Comparison of ENCODE assay signal across 8 mouse cellular contexts in the genomic region with DNA sequence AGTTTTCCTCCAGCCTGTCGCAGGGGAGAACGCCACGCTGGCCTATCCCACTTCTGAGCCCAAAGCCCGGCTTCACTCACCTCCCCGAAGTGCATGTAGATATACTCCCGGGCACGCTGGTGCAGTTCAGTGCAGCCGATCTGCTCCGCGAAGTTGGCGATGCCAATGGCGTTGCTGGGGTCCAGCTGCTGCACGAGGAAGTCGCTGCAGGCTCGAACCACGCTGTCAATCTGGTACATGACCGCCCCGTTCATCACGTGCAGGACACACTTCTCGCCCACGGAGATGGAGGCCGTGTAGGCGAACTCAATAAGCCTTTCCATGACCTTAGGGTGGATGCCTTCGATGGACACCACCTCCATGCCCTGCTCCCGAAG. TPM values are rescaled to one million over a fixed set of nuclear protein-coding genes. Genes with fewer than 3 reads are reported as not detected.
A peak's percentile ranks its signal among the peaks of the same experiment; 100 is the strongest.
DNase-seq lines count a peak whose midpoint lies in the region; ATAC-seq and TF ChIP-seq lines count a peak whose summit lies in the region.

No protein-coding gene starts in this region.

- no peaks in the 10 kb centered on the region for H3K9me3 ChIP-seq in kidney, postnatal 0 days (replicated peaks; ENCODE audit: low read length)
- H3K9me3 ChIP-seq in embryonic facial prominence, embryonic 10.5 days = no peaks in the 10 kb centered on the region
- no peaks in the 10 kb centered on the region for H3K9me3 ChIP-seq in hindbrain, postnatal 0 days (ENCODE audit: low read length)
- H3K9me3 ChIP-seq in midbrain, postnatal 0 days (ENCODE audit: low read length) = no peaks in the 10 kb centered on the region

- H3K9ac ChIP-seq in kidney, postnatal 0 days (ENCODE audit: low read depth, low read length) = peak overlapping the region; percentile 95; the same call in 1 of the 2 replicates
- peak overlapping the region; percentile 72; the same call in 1 of the 2 replicates for H3K9ac ChIP-seq in hindbrain, postnatal 0 days (replicated peaks; ENCODE audit: low read length)
- H3K9ac ChIP-seq in midbrain, postnatal 0 days (replicated peaks; ENCODE audit: low read length, poor library complexity, severe bottlenecking) = 0 out of 2 replicates have a peak overlapping the region, but pooled peaks have one; percentile 86

- DNase-seq in kidney, postnatal 0 days (ENCODE audit: low spot score) = no peak
- DNase-seq in kidney, postnatal 10 days = no peak
- no peak for DNase-seq in embryonic facial prominence, embryonic 10.5 days (ENCODE audit: low spot score)
- DNase-seq in hindbrain, postnatal 0 days (ENCODE audit: low spot score) = no peak
- DNase-seq in midbrain, postnatal 0 days (ENCODE audit: low spot score) = no peak
- no peak for DNase-seq in ovary, postnatal 14 days (ENCODE audit: low spot score)
- no peak for DNase-seq in adrenal gland, postnatal 10 days
- DNase-seq in spleen, postnatal 14 days (ENCODE audit: low spot score in 2 of 2) = no peak

- peak overlapping the region; percentile 97; the same call in 1 of the 2 replicates for H3K4me3 ChIP-seq in kidney, postnatal 0 days (replicated peaks; ENCODE audit: low read depth, low read length)
- peak overlapping the region; percentile 98 for H3K4me3 ChIP-seq in embryonic facial prominence, embryonic 10.5 days
- peak overlapping the region; percentile 52; the same call in 1 of the 2 replicates for H3K4me3 ChIP-seq in hindbrain, postnatal 0 days (ENCODE audit: low read length)
- peak overlapping the region; percentile 78; the same call in 1 of the 2 replicates for H3K4me3 ChIP-seq in midbrain, postnatal 0 days (ENCODE audit: low read depth, low read length)

- peaks cover 10% of the 10 kb centered on the region for H3K4me1 ChIP-seq in kidney, postnatal 0 days (replicated peaks; ENCODE audit: insufficient read depth, low read length)
- peaks cover 30% of the 10 kb centered on the region for H3K4me1 ChIP-seq in embryonic facial prominence, embryonic 10.5 days
- peaks cover 8% of the 10 kb centered on the region; the same call in 1 of the 2 replicates for H3K4me1 ChIP-seq in hindbrain, postnatal 0 days (ENCODE audit: insufficient read depth, low read length)
- peaks cover 6% of the 10 kb centered on the region for H3K4me1 ChIP-seq in midbrain, postnatal 0 days (ENCODE audit: insufficient read depth, low read length)

- 69% methylated on average over 25 of the region's 25 CpGs for WGBS in kidney, postnatal 0 days
- 82% methylated on average over 25 of the region's 25 CpGs for WGBS in embryonic facial prominence, embryonic 10.5 days
- 71% methylated on average over 25 of the region's 25 CpGs for WGBS in hindbrain, postnatal 0 days
- WGBS in midbrain, postnatal 0 days = 84% methylated on average over 25 of the region's 25 CpGs

- no peak for ATAC-seq in kidney, postnatal 0 days (replicated peaks; ENCODE audit: low FRiP score, low read depth)
- no peak for ATAC-seq in hindbrain, postnatal 0 days
- no peak for ATAC-seq in midbrain, postnatal 0 days (ENCODE audit: low FRiP score)

- H3K27ac ChIP-seq in kidney, postnatal 0 days = peak overlapping the region; percentile 92; the same call in 1 of the 2 replicates
- H3K27ac ChIP-seq in embryonic facial prominence, embryonic 10.5 days (replicated peaks) = peak overlapping the region; percentile 98
- H3K27ac ChIP-seq in hindbrain, postnatal 0 days = peak overlapping the region; percentile 76
- H3K27ac ChIP-seq in midbrain, postnatal 0 days (ENCODE audit: low read depth, low read length) = no peak overlapping the region

- H3K4me2 ChIP-seq in kidney, postnatal 0 days (ENCODE audit: low read length) = peak overlapping the region; percentile 86
- peak overlapping the region; percentile 69 for H3K4me2 ChIP-seq in hindbrain, postnatal 0 days (ENCODE audit: low read depth, low read length)
- H3K4me2 ChIP-seq in midbrain, postnatal 0 days (ENCODE audit: low read depth, low read length, poor library complexity, severe bottlenecking) = peak overlapping the region; percentile 68

- no peak for TF ChIP-seq CTCF in kidney, postnatal 0 days (IDR thresholded peaks at IDR 0.05; ENCODE audit: low read depth)
- no peak for TF ChIP-seq CTCF in hindbrain, postnatal 0 days (IDR thresholded peaks at IDR 0.05; ENCODE audit: low read depth)
- no peak for TF ChIP-seq CTCF in midbrain, postnatal 0 days (IDR thresholded peaks at IDR 0.05)

- no peaks in the 10 kb centered on the region for H3K27me3 ChIP-seq in kidney, postnatal 0 days (ENCODE audit: insufficient read depth, low read length)
- peaks cover 34% of the 10 kb centered on the region for H3K27me3 ChIP-seq in embryonic facial prominence, embryonic 10.5 days (replicated peaks; ENCODE audit: low read depth, poor library complexity, severe bottlenecking)
- 0 out of 2 replicates have a peak, but pooled peaks cover 3% of the 10 kb centered on the region for H3K27me3 ChIP-seq in hindbrain, postnatal 0 days (ENCODE audit: insufficient read depth, low read length)
- H3K27me3 ChIP-seq in midbrain, postnatal 0 days (ENCODE audit: insufficient read depth, low read length) = no peaks in the 10 kb centered on the region; the same call in 1 of the 2 replicates

- peaks cover 19% of the 10 kb centered on the region for H3K36me3 ChIP-seq in kidney, postnatal 0 days (ENCODE audit: insufficient read depth, low read length)
- peaks cover 51% of the 10 kb centered on the region for H3K36me3 ChIP-seq in embryonic facial prominence, embryonic 10.5 days (replicated peaks)
- peaks cover 13% of the 10 kb centered on the region; the same call in 1 of the 2 replicates for H3K36me3 ChIP-seq in hindbrain, postnatal 0 days (ENCODE audit: insufficient read depth, low read length)
- H3K36me3 ChIP-seq in midbrain, postnatal 0 days (ENCODE audit: insufficient read depth, low read length) = peaks cover 19% of the 10 kb centered on the region

RNA-seq across cellular contexts. Expression of a gene that starts 2.2 kb away (rescaled TPM):
- polyA plus RNA-seq in kidney, postnatal 0 days (2015; fragmentation: Nextera tagmentation; extraction: Ambion mirVana) = 49.3 and 50.8 TPM in 2 replicates
- polyA plus RNA-seq in embryonic facial prominence, embryonic 10.5 days (2016; fragmentation: Nextera tagmentation; extraction: Ambion mirVana) = 47.8 and 49.6 TPM in 2 replicates
- 74.9 and 98.9 TPM in 2 replicates for total RNA-seq in hindbrain, postnatal 0 days (2014; rRNA removed)
- 59.4 and 60.9 TPM in 2 replicates for polyA plus RNA-seq in hindbrain, postnatal 0 days (2015; fragmentation: Nextera tagmentation; extraction: Ambion mirVana)
- total RNA-seq in midbrain, postnatal 0 days (2014; rRNA removed) = 72.5 and 89.7 TPM in 2 replicates
- 60.6 and 67.7 TPM in 2 replicates for polyA plus RNA-seq in midbrain, postnatal 0 days (2015; fragmentation: Nextera tagmentation; extraction: Ambion mirVana)
- 10 to 100 TPM; 39.4 to 45.8 TPM for total RNA-seq in adrenal gland, postnatal 10 days (2021)

RNA-seq across cellular contexts. Expression of a gene that starts 11.3 kb away (rescaled TPM):
- 0.11 TPM in 1 of 2 replicates, not detected in the other for polyA plus RNA-seq in kidney, postnatal 0 days (2015; fragmentation: Nextera tagmentation; extraction: Ambion mirVana)
- polyA plus RNA-seq in embryonic facial prominence, embryonic 10.5 days (2016; fragmentation: Nextera tagmentation; extraction: Ambion mirVana) = 0.22 TPM in 1 of 2 replicates, not detected in the other
- total RNA-seq in hindbrain, postnatal 0 days (2014; rRNA removed) = 4.9 and 8.2 TPM in 2 replicates
- 2.9 and 3.1 TPM in 2 replicates for polyA plus RNA-seq in hindbrain, postnatal 0 days (2015; fragmentation: Nextera tagmentation; extraction: Ambion mirVana)
- 4.2 and 5.2 TPM in 2 replicates for total RNA-seq in midbrain, postnatal 0 days (2014; rRNA removed)
- polyA plus RNA-seq in midbrain, postnatal 0 days (2015; fragmentation: Nextera tagmentation; extraction: Ambion mirVana) = 2.7 and 2.9 TPM in 2 replicates
- total RNA-seq in adrenal gland, postnatal 10 days (2021) = 1 to 10 TPM; 1.4 to 1.7 TPM

RNA-seq across cellular contexts. Expression of a gene that starts 28.1 kb away (rescaled TPM):
- 51.7 and 52.9 TPM in 2 replicates for polyA plus RNA-seq in kidney, postnatal 0 days (2015; fragmentation: Nextera tagmentation; extraction: Ambion mirVana)
- polyA plus RNA-seq in embryonic facial prominence, embryonic 10.5 days (2016; fragmentation: Nextera tagmentation; extraction: Ambion mirVana) = 37.8 and 41.3 TPM in 2 replicates
- total RNA-seq in hindbrain, postnatal 0 days (2014; rRNA removed) = 24.8 and 38.6 TPM in 2 replicates
- polyA plus RNA-seq in hindbrain, postnatal 0 days (2015; fragmentation: Nextera tagmentation; extraction: Ambion mirVana) = 32.1 and 35.5 TPM in 2 replicates
- total RNA-seq in midbrain, postnatal 0 days (2014; rRNA removed) = 20.3 and 26.6 TPM in 2 replicates
- 26.3 and 32.6 TPM in 2 replicates for polyA plus RNA-seq in midbrain, postnatal 0 days (2015; fragmentation: Nextera tagmentation; extraction: Ambion mirVana)
- total RNA-seq in adrenal gland, postnatal 10 days (2021) = 10 to 100 TPM; 45.4 to 48.1 TPM

RNA-seq across cellular contexts. Expression of a gene that starts 50.8 kb away (rescaled TPM):
- 8.7 and 10.6 TPM in 2 replicates for polyA plus RNA-seq in kidney, postnatal 0 days (2015; fragmentation: Nextera tagmentation; extraction: Ambion mirVana)
- 16.2 and 18.0 TPM in 2 replicates for polyA plus RNA-seq in embryonic facial prominence, embryonic 10.5 days (2016; fragmentation: Nextera tagmentation; extraction: Ambion mirVana)
- 14.8 and 15.3 TPM in 2 replicates for total RNA-seq in hindbrain, postnatal 0 days (2014; rRNA removed)
- polyA plus RNA-seq in hindbrain, postnatal 0 days (2015; fragmentation: Nextera tagmentation; extraction: Ambion mirVana) = 10.9 and 11.8 TPM in 2 replicates
- 21.9 and 25.9 TPM in 2 replicates for total RNA-seq in midbrain, postnatal 0 days (2014; rRNA removed)
- polyA plus RNA-seq in midbrain, postnatal 0 days (2015; fragmentation: Nextera tagmentation; extraction: Ambion mirVana) = 11.7 and 13.0 TPM in 2 replicates
- 10 to 100 TPM; 28.8 to 38.4 TPM for total RNA-seq in adrenal gland, postnatal 10 days (2021)

RNA-seq across cellular contexts. Expression of a gene that starts 54.2 kb away (rescaled TPM):
- 31.4 and 37.8 TPM in 2 replicates for polyA plus RNA-seq in kidney, postnatal 0 days (2015; fragmentation: Nextera tagmentation; extraction: Ambion mirVana)
- 40.9 and 45.1 TPM in 2 replicates for polyA plus RNA-seq in embryonic facial prominence, embryonic 10.5 days (2016; fragmentation: Nextera tagmentation; extraction: Ambion mirVana)
- 115 and 123 TPM in 2 replicates for total RNA-seq in hindbrain, postnatal 0 days (2014; rRNA removed)
- 134 and 142 TPM in 2 replicates for polyA plus RNA-seq in hindbrain, postnatal 0 days (2015; fragmentation: Nextera tagmentation; extraction: Ambion mirVana)
- total RNA-seq in midbrain, postnatal 0 days (2014; rRNA removed) = 93.4 and 126 TPM in 2 replicates
- 141 and 146 TPM in 2 replicates for polyA plus RNA-seq in midbrain, postnatal 0 days (2015; fragmentation: Nextera tagmentation; extraction: Ambion mirVana)
- 10 to 100 TPM; 16.8 to 23.8 TPM for total RNA-seq in adrenal gland, postnatal 10 days (2021)
